Comparison of ENCODE assay signal across 30 mouse cellular contexts in genomic region chr2:38045286-38045685, GRCm38 (mm10).
"Had no signal": no experiment of that assay in that cellular context is flagged by ENCODE, and none has a peak within 500 bp of the region (broad histone marks: within the 10 kb centered on the region; RNA-seq: fewer than 3 reads in every experiment).

No protein-coding gene starts in this region.

- H3K4me1 ChIP-seq: limb, embryonic 12.5 days; limb, embryonic 13.5 days; limb, embryonic 15.5 days; liver, embryonic 13.5 days; liver, embryonic 15.5 days; lung, embryonic 15.5 days; megakaryocyte, embryonic 14.5 days; neural tube, embryonic 12.5 days had no signal

- H3K4me3 ChIP-seq: left cerebral cortex, adult 2 months; limb, embryonic 10.5 days; limb, embryonic 12.5 days; limb, embryonic 13.5 days; limb, embryonic 15.5 days; liver, embryonic 13.5 days; liver, embryonic 15.5 days; lung, embryonic 15.5 days; megakaryocyte, embryonic 14.5 days; midbrain, embryonic 10.5 days; midbrain, embryonic 12.5 days; midbrain, embryonic 13.5 days; midbrain, embryonic 15.5 days; myocyte; neural tube, embryonic 12.5 days had no signal

- ATAC-seq: lung, postnatal 0 days; midbrain, embryonic 13.5 days; midbrain, embryonic 15.5 days; midbrain, embryonic 16.5 days had no signal

- H3K9me3 ChIP-seq: limb, embryonic 10.5 days; limb, embryonic 12.5 days; limb, embryonic 13.5 days; limb, embryonic 15.5 days; liver, embryonic 13.5 days; liver, embryonic 15.5 days; lung, embryonic 15.5 days; megakaryocyte, embryonic 14.5 days; midbrain, embryonic 10.5 days; midbrain, embryonic 12.5 days; midbrain, embryonic 13.5 days; midbrain, embryonic 15.5 days; neural tube, embryonic 12.5 days had no signal

- H3K27me3 ChIP-seq: limb, embryonic 12.5 days; limb, embryonic 13.5 days; limb, embryonic 15.5 days; liver, embryonic 13.5 days; liver, embryonic 15.5 days; lung, embryonic 15.5 days; megakaryocyte, embryonic 14.5 days; midbrain, embryonic 12.5 days; midbrain, embryonic 13.5 days; midbrain, embryonic 15.5 days; neural tube, embryonic 12.5 days had no signal

- H3K4me2 ChIP-seq: limb, embryonic 12.5 days; limb, embryonic 13.5 days; limb, embryonic 15.5 days; liver, embryonic 13.5 days; liver, embryonic 15.5 days; lung, embryonic 14.5 days; lung, embryonic 15.5 days; midbrain, embryonic 11.5 days; midbrain, embryonic 12.5 days; midbrain, embryonic 13.5 days; midbrain, embryonic 15.5 days; neural tube, embryonic 12.5 days had no signal

- H3K9ac ChIP-seq: limb, embryonic 12.5 days; limb, embryonic 13.5 days; limb, embryonic 15.5 days; liver, embryonic 13.5 days; liver, embryonic 14.5 days; liver, embryonic 15.5 days; lung, embryonic 14.5 days; lung, embryonic 15.5 days; midbrain, embryonic 12.5 days; midbrain, embryonic 13.5 days; midbrain, embryonic 15.5 days; neural tube, embryonic 12.5 days had no signal

- H3K36me3 ChIP-seq: limb, embryonic 10.5 days; limb, embryonic 12.5 days; limb, embryonic 13.5 days; limb, embryonic 15.5 days; liver, embryonic 13.5 days; liver, embryonic 15.5 days; lung, embryonic 15.5 days; midbrain, embryonic 10.5 days; midbrain, embryonic 12.5 days; midbrain, embryonic 13.5 days; midbrain, embryonic 15.5 days; neural tube, embryonic 12.5 days had no signal

- DNase-seq: left cerebral cortex, postnatal 4 days; liver; liver, embryonic 13.5 days; lung, adult 18-20 months; lung, adult 2 months; lung, embryonic 14.5 days; lung, postnatal 10 days; lung, postnatal 14 days; lung, postnatal 36 days; lung, postnatal 4 days; midbrain, embryonic 14.5 days had no signal

- H3K27ac ChIP-seq: left cerebral cortex, adult 2 months; limb, embryonic 10.5 days; limb, embryonic 12.5 days; limb, embryonic 13.5 days; limb, embryonic 15.5 days; liver, embryonic 13.5 days; liver, embryonic 14.5 days; liver, embryonic 15.5 days; lung, embryonic 15.5 days; macrophage; midbrain, embryonic 10.5 days; midbrain, embryonic 12.5 days; midbrain, embryonic 13.5 days; midbrain, embryonic 15.5 days; neural tube, embryonic 12.5 days had no signal
